Mouse (Mus musculus) naive thymus-derived CD4-positive, alpha-beta T cell, adult 5 months (primary cell): ENCODE data around the gene Clnk. TPM values are rescaled to one million over a fixed set of nuclear protein-coding genes. Genes with fewer than 3 reads are reported as not detected.

Experiments used
- polyA plus RNA-seq: library from polyadenylated mRNA; unstranded; fragments of 100-300 nt; shearing (Covaris generic); gene quantifications from one replicate; pipeline ENCODE4 v1.2.1, GENCODE M21; 2017

The Clnk gene
- not detected for polyA plus RNA-seq

DNA sequence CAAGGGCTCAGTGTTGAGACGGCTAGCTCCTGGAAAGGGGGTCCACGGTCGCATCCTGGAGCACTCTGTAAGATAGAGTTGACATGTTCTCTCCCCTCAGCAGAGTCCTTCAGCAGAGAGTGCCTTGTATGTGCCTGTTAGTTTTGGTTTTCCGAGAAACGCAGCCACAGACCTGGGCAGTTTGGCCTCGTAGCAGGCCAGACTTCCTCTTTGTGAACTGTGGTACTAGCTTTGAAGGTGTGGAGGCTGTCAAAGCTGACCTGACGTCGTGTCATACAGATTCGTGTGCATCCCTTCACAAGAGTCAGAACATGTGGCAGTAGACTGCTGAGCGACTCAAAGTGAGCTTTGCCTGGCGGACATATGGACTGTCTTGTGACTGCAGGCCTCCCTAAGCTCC, at the start of gene Clnk:
Gene Clnk, minus strand, starts transcription at position 191 of the 400 bp plus-strand sequence.

DNA sequence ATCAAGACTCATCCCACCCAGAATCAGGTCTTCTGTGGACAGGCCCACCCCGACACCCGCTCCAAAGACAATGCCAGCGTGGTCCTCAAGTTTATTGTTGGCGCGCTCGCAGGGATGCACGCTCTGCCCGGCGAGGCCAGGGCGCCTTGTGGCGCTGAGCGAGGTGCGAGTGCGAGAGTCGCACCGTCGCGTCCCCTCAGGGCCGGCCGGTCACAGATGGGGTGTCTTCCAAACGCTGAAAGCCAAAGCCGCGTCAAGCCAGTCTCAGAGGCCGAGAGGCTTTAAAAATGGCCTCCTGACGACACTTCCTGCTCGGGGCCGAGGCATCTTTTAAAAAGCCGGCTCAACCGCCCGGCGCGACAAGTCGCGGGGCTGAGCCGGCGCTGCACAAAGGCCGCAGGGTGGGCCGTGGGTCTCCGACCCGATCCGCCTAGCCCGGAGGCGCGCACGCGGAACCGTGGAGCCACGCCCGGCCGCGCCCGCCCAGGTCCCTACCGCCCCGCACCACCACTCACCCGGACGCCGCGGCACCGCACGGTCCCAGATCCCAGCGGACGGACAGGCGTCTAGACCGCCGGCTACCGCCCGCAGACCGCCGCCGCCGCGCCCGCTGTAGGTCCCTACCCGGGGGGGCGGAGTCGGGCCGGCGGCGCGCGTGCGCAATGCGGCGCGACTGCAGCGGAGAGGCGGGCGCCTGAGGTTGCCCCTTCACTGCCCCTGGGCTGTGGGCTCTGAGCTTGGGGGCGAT, 192.3 kb downstream of the Clnk start, which contains the start of gene Zfp518b:
Gene Zfp518b, minus strand, starts transcription at position 663 of the 748 bp plus-strand sequence.

Other genes with a start within 250 kb of the Clnk start
- gene Zfp518b, start 192.0 kb downstream of the Clnk start, polyA plus RNA-seq = 0.09 TPM